Mouse (Mus musculus): ENCODE results near the gene Smim6. TPM values are rescaled to one million over a fixed set of nuclear protein-coding genes. Genes with fewer than 3 reads are reported as not detected.
A peak's percentile ranks its signal among the peaks of the same experiment; 100 is the strongest.

The Smim6 gene
- polyA plus RNA-seq, 1 experiment from 2014 or later = 32.9 TPM

DNA sequence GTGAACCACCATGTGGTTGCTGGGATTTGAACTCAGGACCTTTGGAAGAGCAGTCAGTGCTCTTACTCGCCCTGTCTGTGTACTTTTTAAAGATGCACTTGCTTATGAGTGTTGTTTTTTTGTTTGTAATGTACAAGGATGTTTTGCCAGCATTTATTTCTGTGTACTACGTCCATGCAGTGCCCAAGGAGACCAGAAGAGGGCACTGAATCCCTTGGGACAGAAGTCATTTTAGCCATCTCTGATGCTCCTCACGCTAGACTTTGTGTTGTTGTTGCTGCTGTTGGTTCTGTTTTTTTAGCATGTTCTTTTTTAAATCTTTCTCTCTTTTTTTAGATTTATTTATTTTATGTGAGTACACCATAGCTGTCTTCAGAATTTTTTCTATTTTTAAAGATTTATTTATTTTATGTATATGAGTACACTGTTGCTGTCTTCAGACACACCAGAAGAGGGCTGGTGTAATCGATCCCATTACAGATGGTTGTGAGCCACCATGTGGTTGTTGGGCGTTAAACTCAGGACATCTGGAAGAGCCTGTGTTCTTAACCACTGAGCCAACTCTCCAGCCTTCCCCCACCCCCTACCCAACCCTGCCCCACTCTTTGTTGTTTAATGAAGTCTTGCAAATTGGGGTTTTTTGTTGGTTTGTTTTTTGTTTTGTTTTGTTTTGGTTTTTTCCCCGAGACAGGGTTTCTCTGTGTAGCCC lies 8.4 kb downstream of the Smim6 start:
- Histone ChIP-seq H3K4me3 (ENCODE audit: low read depth, low read length) (no peak overlapping the region), H3K27me3 (replicated peaks; ENCODE audit: control insufficient read depth, insufficient read depth, low read length) (no peaks in the 10 kb centered on the region), H3K9ac (ENCODE audit: low read depth, low read length) (no peak overlapping the region), H3K27ac (ENCODE audit: low read depth, low read length) (no peak overlapping the region), H3K36me3 (ENCODE audit: control insufficient read depth, insufficient read depth) (peaks cover 31% of the 10 kb centered on the region), H3K4me1 (replicated peaks; ENCODE audit: control insufficient read depth, insufficient read depth, low read length) (no peaks in the 10 kb centered on the region), H3K9me3 (ENCODE audit: control insufficient read depth) (no peaks in the 10 kb centered on the region), H3K4me2 (replicated peaks; ENCODE audit: low read depth) (no peak overlapping the region)
- WGBS = 40% methylated on average over 6 of the region's 6 CpGs
- no peak for ATAC-seq
- TF ChIP-seq CTCF (IDR thresholded peaks at IDR 0.05; ENCODE audit: low read depth) = peak; percentile 83

GRCm38 (mm10) chr11:115921986-115922385 lies 10.2 kb downstream of the Smim6 start:
- no peaks in the 10 kb centered on the region for H3K27me3 ChIP-seq (replicated peaks; ENCODE audit: control insufficient read depth, insufficient read depth, low read length)
- peaks cover 16% of the 10 kb centered on the region for H3K36me3 ChIP-seq (ENCODE audit: control insufficient read depth, insufficient read depth)
- TF ChIP-seq CTCF (IDR thresholded peaks at IDR 0.05; ENCODE audit: low read depth) = no peak
- WGBS = 95% methylated on average over 1 of the region's 1 CpGs
- H3K27ac ChIP-seq (ENCODE audit: low read depth, low read length) = no peak overlapping the region
- H3K9ac ChIP-seq (ENCODE audit: low read depth, low read length) = no peak overlapping the region
- no peaks in the 10 kb centered on the region for H3K4me1 ChIP-seq (replicated peaks; ENCODE audit: control insufficient read depth, insufficient read depth, low read length)
- no peak for ATAC-seq
- H3K9me3 ChIP-seq (ENCODE audit: control insufficient read depth) = no peaks in the 10 kb centered on the region
- no peak overlapping the region for H3K4me3 ChIP-seq (ENCODE audit: low read depth, low read length)
- H3K4me2 ChIP-seq (replicated peaks; ENCODE audit: low read depth) = no peak overlapping the region

DNA sequence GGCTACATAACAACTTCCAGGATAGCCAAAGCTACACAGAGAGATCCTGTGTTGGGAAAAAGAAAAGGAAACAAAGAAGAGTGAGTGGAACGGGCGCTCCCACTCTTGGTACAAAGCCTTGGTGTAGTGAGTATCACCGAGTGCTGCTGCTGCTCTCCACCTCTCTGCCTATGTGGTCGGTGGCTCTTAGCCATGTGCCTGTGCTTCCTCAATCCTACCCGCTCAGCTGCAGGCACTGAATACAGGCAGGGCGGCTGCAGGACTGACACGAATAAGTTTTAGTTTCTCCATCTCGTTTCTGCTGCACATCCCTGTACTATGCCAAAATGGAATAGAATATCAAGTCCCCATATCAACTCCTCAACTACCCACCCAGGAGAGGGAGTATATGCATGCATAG lies 17.2 kb downstream of the Smim6 start:
- H3K4me2 ChIP-seq (replicated peaks; ENCODE audit: low read depth) = no peak overlapping the region
- no peak overlapping the region for H3K9ac ChIP-seq (ENCODE audit: low read depth, low read length)
- peaks cover 8% of the 10 kb centered on the region; the same call in 1 of the 2 replicates for H3K4me1 ChIP-seq (replicated peaks; ENCODE audit: control insufficient read depth, insufficient read depth, low read length)
- H3K27ac ChIP-seq (ENCODE audit: low read depth, low read length) = no peak overlapping the region
- TF ChIP-seq CTCF (IDR thresholded peaks at IDR 0.05; ENCODE audit: low read depth) = no peak
- H3K4me3 ChIP-seq (ENCODE audit: low read depth, low read length) = no peak overlapping the region
- no peaks in the 10 kb centered on the region for H3K9me3 ChIP-seq (ENCODE audit: control insufficient read depth)
- WGBS = 89% methylated on average over 8 of the region's 8 CpGs
- H3K36me3 ChIP-seq (ENCODE audit: control insufficient read depth, insufficient read depth) = peaks cover 19% of the 10 kb centered on the region
- ATAC-seq = no peak
- H3K27me3 ChIP-seq (replicated peaks; ENCODE audit: control insufficient read depth, insufficient read depth, low read length) = no peaks in the 10 kb centered on the region

- H3K27me3 ChIP-seq (replicated peaks; ENCODE audit: control insufficient read depth, insufficient read depth, low read length) = no peaks in the 10 kb centered on the region
- peaks cover 14% of the 10 kb centered on the region; the same call in 1 of the 2 replicates for H3K4me1 ChIP-seq (replicated peaks; ENCODE audit: control insufficient read depth, insufficient read depth, low read length)
- no peak overlapping the region for H3K4me2 ChIP-seq (replicated peaks; ENCODE audit: low read depth)
- H3K9me3 ChIP-seq (ENCODE audit: control insufficient read depth) = no peaks in the 10 kb centered on the region
- ATAC-seq = no peak
- peaks cover 12% of the 10 kb centered on the region for H3K36me3 ChIP-seq (ENCODE audit: control insufficient read depth, insufficient read depth)
- H3K4me3 ChIP-seq (ENCODE audit: low read depth, low read length) = no peak overlapping the region
- 81% methylated on average over 3 of the region's 3 CpGs for WGBS
- H3K9ac ChIP-seq (ENCODE audit: low read depth, low read length) = no peak overlapping the region
- no peak overlapping the region for H3K27ac ChIP-seq (ENCODE audit: low read depth, low read length)
- TF ChIP-seq CTCF (IDR thresholded peaks at IDR 0.05; ENCODE audit: low read depth) = no peak
Observed at GRCm38 (mm10) chr11:115929818-115930217, 18.0 kb downstream of the Smim6 start.

- Histone ChIP-seq H3K36me3 (ENCODE audit: control insufficient read depth, insufficient read depth) (peaks cover 18% of the 10 kb centered on the region), H3K4me1 (replicated peaks; ENCODE audit: control insufficient read depth, insufficient read depth, low read length) (peaks cover 14% of the 10 kb centered on the region; the same call in 1 of the 2 replicates), H3K9ac (ENCODE audit: low read depth, low read length) (no peak overlapping the region), H3K9me3 (ENCODE audit: control insufficient read depth) (no peaks in the 10 kb centered on the region), H3K27me3 (replicated peaks; ENCODE audit: control insufficient read depth, insufficient read depth, low read length) (no peaks in the 10 kb centered on the region), H3K4me2 (replicated peaks; ENCODE audit: low read depth) (no peak overlapping the region), H3K27ac (ENCODE audit: low read depth, low read length) (no peak overlapping the region), H3K4me3 (ENCODE audit: low read depth, low read length) (no peak overlapping the region)
- ATAC-seq = no peak
- 67% methylated on average over 3 of the region's 3 CpGs for WGBS
- no peak for TF ChIP-seq CTCF (IDR thresholded peaks at IDR 0.05; ENCODE audit: low read depth)
Observed at GRCm38 (mm10) chr11:115931235-115931634, 19.4 kb downstream of the Smim6 start.

GRCm38 (mm10) chr11:115933108-115933746 lies 21.4 kb downstream of the Smim6 start, which contains the start of the genes Sap30bp and Recql5:
TSS of gene Sap30bp (plus strand) at chr11:115933282.
TSS of gene Recql5 (minus strand) at chr11:115933477.
- Histone ChIP-seq H3K27ac (ENCODE audit: low read depth, low read length) (peak within 1 kb of the TSS; percentile 54), H3K9ac (ENCODE audit: low read depth, low read length) (peak within 1 kb of the TSS; percentile 80), H3K36me3 (ENCODE audit: control insufficient read depth, insufficient read depth) (peaks cover 26% of the 10 kb centered on the region), H3K27me3 (replicated peaks; ENCODE audit: control insufficient read depth, insufficient read depth, low read length) (no peaks in the 10 kb centered on the region), H3K4me1 (replicated peaks; ENCODE audit: control insufficient read depth, insufficient read depth, low read length) (peaks cover 14% of the 10 kb centered on the region; the same call in 1 of the 2 replicates), H3K4me2 (replicated peaks; ENCODE audit: low read depth) (peak within 1 kb of the TSS; percentile 89), H3K4me3 (ENCODE audit: low read depth, low read length) (peak within 1 kb of the TSS; percentile 87), H3K9me3 (ENCODE audit: control insufficient read depth) (no peaks in the 10 kb centered on the region)
- under 1% methylated on average over 28 of the region's 28 CpGs for WGBS
- peak; percentile 98 for ATAC-seq
- TF ChIP-seq CTCF (IDR thresholded peaks at IDR 0.05; ENCODE audit: low read depth) = no peak

All from intestine, postnatal 0 days (tissue).